Mouse (Mus musculus) adrenal gland (tissue): ENCODE data around the gene E430018J23Rik.
"Not testable (repeated sequence)": the region's sequence is repeated elsewhere in the genome, so short reads cannot be mapped to it uniquely, and the experiment has no call there.

Experiments
- intact Hi-C: fragments of 180-260 bp; cut with DNase I; formaldehyde crosslinking; loops from one replicate; pipeline ENCODE4 v1.15.1; 2025

E430018J23Rik gene

GRCm38 (mm10) chr7:127385560-127385959 lies 7.9 kb downstream of the E430018J23Rik start:
- intact Hi-C loops = not testable (repeated sequence)

- intact Hi-C loops = no loop called here
Observed at GRCm38 (mm10) chr7:127378310-127378921, 15.0 kb downstream of the E430018J23Rik start.

GRCm38 (mm10) chr7:127375271-127376245 lies 17.9 kb downstream of the E430018J23Rik start, which contains the start of gene Zfp747:
Gene Zfp747, minus strand, starts transcription at chr7:127376050.
- intact Hi-C loops = not testable (repeated sequence)

- intact Hi-C loops = not testable (repeated sequence)
Observed at GRCm38 (mm10) chr7:127371870-127372269, 21.6 kb downstream of the E430018J23Rik start.

GRCm38 (mm10) chr7:127371213-127371612 lies 22.2 kb downstream of the E430018J23Rik start:
- intact Hi-C loops = no loop called here

- intact Hi-C loops = no loop called here
Observed at GRCm38 (mm10) chr7:127366249-127366648, 27.2 kb downstream of the E430018J23Rik start.

GRCm38 (mm10) chr7:127364166-127364565 lies 29.3 kb downstream of the E430018J23Rik start:
- intact Hi-C loops = loop anchor here (5.0 kb wide), 2 partner anchors 38 to 133 kb away; no protein-coding TSS in a partner anchor

GRCm38 (mm10) chr7:127363475-127363921 lies 29.9 kb downstream of the E430018J23Rik start:
- intact Hi-C loops = loop anchor here (5.0 kb wide), 2 partner anchors 39 to 134 kb away; no protein-coding TSS in a partner anchor

GRCm38 (mm10) chr7:127362418-127362817 lies 31.0 kb downstream of the E430018J23Rik start:
- intact Hi-C loops = loop anchor here (5.0 kb wide), 2 partner anchors 40 to 135 kb away; no protein-coding TSS in a partner anchor

- intact Hi-C loops = loop anchor here (5.0 kb wide), 2 partner anchors 41 to 136 kb away; no protein-coding TSS in a partner anchor
Observed at GRCm38 (mm10) chr7:127361449-127361848, 32.0 kb downstream of the E430018J23Rik start.

GRCm38 (mm10) chr7:127360265-127360664 lies 33.2 kb downstream of the E430018J23Rik start:
- intact Hi-C loops = loop anchor here (5.0 kb wide), 2 partner anchors 42 to 137 kb away; no protein-coding TSS in a partner anchor

GRCm38 (mm10) chr7:127358472-127358871 lies 35.0 kb downstream of the E430018J23Rik start:
- intact Hi-C loops = no loop called here

GRCm38 (mm10) chr7:127357871-127358270 lies 35.6 kb downstream of the E430018J23Rik start:
- intact Hi-C loops = no loop called here

- intact Hi-C loops = no loop called here
Observed at GRCm38 (mm10) chr7:127355796-127356195, 37.6 kb downstream of the E430018J23Rik start.

- intact Hi-C loops = no loop called here
Observed at GRCm38 (mm10) chr7:127351230-127352004, 42.0 kb downstream of the E430018J23Rik start.

GRCm38 (mm10) chr7:127346676-127347075 lies 46.8 kb downstream of the E430018J23Rik start:
- intact Hi-C loops = no loop called here

- intact Hi-C loops = no loop called here
Observed at GRCm38 (mm10) chr7:127345512-127346325, 47.7 kb downstream of the E430018J23Rik start, which contains the start of gene Zfp768. Gene Zfp768, minus strand, starts transcription at chr7:127345589.

- intact Hi-C loops = no loop called here
Observed at GRCm38 (mm10) chr7:127345092-127345491, 48.3 kb downstream of the E430018J23Rik start.

GRCm38 (mm10) chr7:127344371-127344770 lies 49.1 kb downstream of the E430018J23Rik start:
- intact Hi-C loops = no loop called here
